Mouse (Mus musculus) layer of hippocampus, adult 18-20 months (tissue): Measurements from ENCODE around the gene Brat1. TPM values are rescaled to one million over a fixed set of nuclear protein-coding genes. Genes with fewer than 3 reads are reported as not detected.
"Not testable (repeated sequence)": the region's sequence is repeated elsewhere in the genome, so short reads cannot be mapped to it uniquely, and the experiment has no call there.

Experiments used
- DNase-seq, 2 experiments: peaks; one replicate each; pipeline ENCODE4 v3.0.0; 2022; ENCODE audit warnings: low spot score in 2 of 2
- long read RNA-seq: library from polyadenylated mRNA; stranded (forward); transcript quantifications from one replicate; pipeline ENCODE4 v2.0.0, GENCODE M21; 2021
- total RNA-seq, 2 experiments: library from RNA; stranded (reverse); gene quantifications; 2 replicates each; pipeline ENCODE4 v1.2.3; 2021

Brat1 gene
- 10 to 100 TPM; 17.7 to 18.5 TPM for total RNA-seq
- long read RNA-seq, transcript Brat1-201 (14 exons, 3,333 nt), result major isoform, 12 of 37 reads
- long read RNA-seq, partial matches to known transcripts, result 6 of 37 reads
- long read RNA-seq, other reads (novel, unspliced or antisense), result 14 of 37 reads

DNA sequence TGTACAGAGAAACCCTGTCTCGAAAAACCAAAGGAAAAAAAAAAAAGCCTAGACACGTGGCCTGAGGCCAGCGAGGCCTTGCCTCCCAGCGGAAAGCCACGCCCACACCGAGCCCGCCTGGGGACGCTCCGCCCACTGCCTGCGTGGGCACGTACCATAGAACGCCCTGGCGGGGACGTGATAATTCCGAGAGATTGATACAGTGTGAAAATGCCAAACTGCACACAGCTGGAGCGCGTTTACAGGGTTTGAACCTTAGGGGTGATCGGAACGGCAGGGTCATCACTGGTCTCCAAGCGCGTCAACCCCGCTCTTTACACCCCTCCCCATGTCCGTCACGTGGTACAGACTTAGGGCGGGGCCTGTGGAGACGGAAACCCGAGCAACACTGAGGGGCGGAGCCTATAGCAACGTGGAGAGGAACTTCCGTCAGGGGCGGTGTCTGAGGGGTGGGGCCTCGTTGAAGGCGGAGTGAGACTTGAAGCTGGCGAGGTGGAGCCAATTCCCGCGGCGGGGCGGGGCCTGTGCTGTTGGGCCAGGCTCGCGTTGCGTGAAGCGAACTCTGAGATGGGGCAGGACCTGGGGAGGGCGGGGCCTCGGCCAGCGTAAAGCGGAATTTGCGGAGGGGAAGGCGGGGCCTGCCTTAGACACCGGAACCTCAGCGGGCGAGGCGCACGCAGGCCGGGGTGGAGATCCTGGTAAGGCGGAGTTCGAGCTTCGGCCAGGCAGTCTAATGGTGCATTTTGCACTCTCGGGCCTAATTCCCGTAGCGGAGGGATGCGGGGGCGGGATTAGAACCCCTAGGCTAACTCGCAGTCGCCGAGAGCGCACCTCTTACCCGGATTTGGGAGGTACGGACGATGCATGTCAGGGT is at the start of gene Brat1:
Gene Brat1 (plus strand): TSS at position 634 of the 874 bp plus-strand sequence.
- DNase-seq, result peak; percentile 100

DNA sequence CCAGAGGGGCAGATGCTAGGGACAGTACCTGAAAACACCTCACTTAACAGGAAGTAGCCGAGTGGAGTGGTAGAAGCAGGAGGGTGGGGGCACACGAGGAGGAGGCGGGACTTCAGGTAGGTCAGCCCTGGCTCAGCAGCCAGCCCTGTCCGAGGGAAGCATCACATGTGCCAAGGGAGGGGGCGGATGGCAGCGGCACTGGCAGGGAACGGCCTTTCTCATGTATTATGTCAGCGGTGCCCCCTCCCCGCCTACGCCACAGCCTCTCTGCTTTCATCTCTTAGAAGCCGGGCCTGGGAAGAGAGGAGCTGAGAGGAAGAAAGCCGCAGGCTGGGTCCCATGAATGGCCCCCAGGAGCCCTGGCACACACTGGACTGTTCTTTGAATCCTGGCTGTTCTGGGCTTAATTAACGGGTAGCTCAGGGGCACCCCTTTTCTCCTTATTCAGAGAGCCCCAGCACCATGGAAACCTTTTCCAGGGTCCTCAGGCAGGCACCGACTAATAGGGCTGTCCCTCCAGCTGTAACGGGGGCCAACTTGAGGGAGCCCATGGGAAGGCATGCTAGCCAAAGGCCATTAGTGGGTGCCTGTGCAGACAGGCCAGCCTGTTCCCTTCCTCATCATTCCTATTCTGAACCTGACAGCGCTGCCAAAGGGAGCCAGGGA is 45.1 kb upstream of the Brat1 start:
- DNase-seq, result peak; percentile 74 to 86

DNA sequence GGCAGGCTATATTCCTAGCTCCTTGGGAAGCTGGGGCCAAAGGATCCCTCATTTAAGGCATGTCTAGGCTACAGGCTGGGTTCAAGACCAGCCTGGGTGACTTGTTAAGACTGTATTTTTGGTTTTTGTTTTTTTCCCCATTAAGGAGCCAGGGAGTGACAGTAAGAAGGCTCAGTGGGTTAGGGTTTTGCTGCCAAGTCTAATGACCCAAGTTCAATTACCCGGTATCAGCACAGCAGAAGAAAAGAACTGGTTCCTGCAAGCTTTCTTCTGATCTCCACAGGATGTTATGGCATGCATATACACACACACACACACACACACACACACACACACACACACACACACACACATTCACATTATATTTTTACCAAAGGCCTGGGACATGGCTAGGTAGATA is 44.4 kb upstream of the Brat1 start:
- DNase-seq, result no peak

DNA sequence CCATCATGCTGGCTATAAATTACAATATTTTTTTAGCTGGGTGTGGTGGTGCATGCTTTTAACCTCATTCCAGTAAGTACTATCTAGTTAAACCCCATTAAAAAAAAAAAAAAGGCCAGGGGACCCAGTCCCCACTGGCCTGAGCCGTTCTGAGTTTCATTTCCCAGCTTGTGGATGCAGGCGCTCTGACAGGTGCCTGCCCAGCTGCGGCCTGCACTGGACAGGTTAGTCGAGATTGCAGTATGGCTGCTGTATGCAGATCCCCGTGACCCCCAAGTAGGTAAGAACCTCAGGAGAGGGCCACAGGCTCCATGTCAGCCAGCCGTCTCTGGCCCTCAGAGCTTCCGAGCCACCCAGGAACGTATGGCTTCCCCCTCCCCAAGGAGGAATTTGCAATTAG is 43.4 kb upstream of the Brat1 start:
- no peak for DNase-seq

DNA sequence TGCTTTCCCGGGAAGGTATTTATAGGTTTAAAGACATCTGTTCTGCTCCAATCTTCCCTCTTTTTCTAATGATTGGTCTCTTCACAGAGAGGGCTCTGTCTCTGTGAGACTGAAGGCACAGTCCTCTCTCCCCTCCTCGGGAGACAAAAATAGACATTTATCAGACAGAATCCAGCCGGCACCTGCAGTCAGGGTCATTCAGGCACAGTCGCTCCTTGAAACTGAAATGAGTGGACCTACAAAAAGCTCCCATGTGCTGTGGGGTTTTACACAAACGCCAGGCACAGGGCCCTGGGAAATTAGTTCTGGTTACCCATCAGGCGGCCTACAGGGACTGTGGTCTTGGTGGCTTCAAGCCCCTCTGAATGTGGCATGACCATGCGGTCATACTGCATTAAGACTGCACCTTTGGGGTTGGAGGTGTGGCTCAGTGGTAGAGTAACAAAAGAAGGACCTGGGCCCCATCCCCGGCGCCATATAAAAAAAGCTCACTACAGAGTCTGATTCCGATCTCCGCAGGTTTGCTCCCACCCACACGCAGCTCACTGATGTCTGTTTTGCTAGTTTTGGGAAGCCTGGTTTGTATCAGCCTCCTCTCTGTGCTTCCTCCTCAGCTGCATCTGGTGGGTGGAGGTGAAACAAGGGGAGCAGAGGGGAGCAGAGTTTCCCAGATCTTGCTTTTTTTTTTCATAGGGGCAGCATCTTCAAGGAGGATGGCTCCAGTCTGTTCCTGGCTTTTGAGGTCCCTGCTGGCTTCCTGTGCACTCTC is 42.8 kb upstream of the Brat1 start:
- peak in 1 of 2 experiments; percentile 72 for DNase-seq

DNA sequence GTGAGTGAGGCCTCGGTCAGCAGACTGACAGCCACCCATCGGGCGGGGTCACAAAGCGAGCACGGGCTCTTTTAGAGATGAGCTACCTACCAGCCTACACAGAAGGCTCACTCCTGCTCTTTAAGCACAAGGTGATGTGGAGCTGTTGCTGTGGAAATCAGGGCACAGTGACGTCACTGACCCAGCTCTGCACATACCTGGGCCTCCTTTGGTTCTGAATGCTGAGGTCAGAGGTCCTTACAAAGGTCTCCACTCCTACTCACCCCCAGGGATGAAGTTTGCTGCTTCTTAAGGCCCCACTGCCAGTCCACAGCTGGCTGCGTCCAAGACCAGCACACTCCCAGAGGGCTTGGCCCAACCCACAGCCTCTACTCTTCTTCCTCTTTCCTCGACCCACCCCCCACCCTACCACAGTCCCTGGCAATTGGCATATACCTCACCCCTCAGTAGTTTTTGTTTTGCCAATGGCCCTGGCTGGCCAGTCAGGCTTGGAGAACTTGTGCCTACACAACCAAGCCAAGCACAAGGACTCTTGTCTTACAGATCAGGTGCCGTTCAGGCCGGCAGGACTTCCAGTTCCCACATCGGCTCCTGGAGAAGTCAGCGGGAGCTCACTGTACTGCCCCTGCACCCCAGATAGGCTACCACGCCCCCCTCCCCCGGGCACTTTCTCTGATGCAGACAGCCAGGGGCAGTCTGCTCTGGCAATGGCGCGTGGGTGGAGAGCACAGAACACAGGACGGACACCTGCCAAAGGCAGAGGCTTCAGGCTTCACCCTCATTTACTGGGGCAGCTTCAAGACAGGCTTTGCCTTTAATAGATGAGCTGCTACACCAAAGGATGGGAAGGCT is 41.8 kb upstream of the Brat1 start:
- DNase-seq, result no peak

DNA sequence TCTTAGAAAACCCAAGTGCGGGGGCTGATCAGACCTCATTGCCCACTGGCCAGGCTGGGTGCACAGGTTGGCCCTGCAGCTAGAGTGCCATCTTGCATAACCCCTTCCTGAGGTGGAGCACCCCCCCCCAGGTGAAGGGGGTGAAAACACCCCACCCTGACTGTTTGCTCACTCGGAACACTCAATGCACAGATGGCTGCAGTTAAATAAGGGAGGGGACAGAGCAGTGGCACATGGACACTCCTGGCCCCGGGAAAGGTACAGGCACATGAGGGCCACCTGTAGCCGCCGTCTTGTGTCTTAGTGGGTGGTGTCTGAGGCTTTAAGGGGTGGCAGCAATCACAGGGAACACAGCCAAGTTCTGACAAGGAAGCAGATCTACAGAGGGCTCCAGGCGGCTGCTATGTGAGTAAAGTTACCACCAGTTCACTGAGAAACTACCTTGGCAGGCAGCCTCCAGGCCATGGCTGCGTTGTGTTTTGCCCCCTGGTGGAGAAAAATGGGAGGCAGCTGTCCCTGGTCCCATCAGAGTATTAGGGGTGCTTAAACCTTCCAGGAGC is 41.1 kb upstream of the Brat1 start:
- peak in 1 of 2 experiments; percentile 70 for DNase-seq

DNA sequence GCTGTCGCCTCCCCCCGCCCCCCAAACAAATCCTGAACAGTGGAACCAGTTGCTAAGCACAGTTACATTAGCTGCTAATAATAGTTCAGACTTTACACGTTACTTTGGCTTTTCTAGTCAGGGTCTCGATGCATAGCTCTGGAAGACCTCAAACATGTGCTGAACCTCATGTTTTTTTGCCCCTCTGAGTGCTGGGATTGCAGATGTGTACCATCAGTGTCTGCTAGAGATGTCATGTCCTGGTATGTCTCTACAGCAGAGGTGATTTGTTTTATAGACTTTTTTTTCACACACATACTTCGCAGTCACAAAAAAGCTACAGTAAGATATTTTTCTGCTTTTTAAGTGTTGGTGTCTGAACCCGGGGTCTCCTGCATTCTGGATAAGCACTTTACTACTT is 32.7 kb upstream of the Brat1 start:
- no peak for DNase-seq

DNA sequence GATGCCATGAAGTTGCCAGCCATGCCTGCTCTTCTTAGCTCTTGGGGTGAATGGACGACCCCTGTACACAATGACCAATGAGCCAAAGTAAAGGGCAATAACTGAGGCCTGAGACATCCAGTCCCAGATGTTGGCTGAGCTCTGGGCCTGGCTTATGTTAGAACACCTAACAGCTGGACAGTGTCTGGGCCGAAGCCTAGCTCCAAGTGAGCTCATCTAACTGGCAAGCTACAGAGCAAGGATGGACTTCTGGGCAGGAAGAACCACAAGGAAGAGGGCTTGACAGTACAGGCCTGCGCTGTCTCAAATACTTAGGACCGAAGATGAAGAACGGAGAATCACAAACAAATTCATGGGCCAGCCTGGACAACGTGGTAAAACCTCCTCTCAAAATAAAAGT is 32.2 kb upstream of the Brat1 start:
- not testable (repeated sequence) for DNase-seq

DNA sequence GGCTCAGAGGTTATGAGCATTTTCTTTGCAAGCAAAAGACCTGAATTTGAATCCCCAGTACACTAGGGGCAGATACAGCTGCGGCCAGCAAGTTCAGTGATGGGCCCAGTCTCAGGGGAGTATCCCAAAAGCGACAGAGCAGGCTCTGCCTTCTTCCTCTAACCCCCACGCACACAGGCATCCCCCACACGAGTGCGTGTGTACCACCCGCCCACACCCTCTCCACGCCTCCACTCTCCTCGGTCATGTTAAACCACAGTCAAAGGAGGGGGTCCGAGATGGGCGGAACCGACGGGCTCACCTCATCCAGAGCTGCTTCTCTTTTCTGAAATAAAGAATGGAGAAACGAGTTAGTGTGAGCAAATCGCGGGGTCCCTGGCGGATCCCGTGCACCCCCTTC is 30.8 kb upstream of the Brat1 start:
- DNase-seq, result no peak

DNA sequence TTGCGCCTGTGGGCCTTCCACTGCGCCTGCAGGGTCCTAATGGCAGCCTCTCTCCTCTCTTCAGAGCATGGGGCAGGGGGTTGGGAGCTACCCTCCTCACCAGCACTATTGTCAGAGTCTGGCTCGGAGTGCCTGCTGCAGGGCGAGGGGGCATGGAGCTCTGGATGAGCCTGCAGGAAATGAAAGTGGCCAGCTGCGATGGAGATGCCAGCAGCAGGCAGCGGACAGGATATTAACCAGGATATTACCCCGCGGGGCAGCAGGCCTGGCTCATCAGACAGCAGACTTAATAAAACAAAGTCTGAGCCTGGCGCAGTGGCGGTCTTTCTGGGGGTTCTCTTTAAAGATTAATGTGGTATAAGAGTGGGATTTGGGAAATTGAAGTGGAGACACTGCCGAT is 29.7 kb upstream of the Brat1 start:
- DNase-seq, result no peak

DNA sequence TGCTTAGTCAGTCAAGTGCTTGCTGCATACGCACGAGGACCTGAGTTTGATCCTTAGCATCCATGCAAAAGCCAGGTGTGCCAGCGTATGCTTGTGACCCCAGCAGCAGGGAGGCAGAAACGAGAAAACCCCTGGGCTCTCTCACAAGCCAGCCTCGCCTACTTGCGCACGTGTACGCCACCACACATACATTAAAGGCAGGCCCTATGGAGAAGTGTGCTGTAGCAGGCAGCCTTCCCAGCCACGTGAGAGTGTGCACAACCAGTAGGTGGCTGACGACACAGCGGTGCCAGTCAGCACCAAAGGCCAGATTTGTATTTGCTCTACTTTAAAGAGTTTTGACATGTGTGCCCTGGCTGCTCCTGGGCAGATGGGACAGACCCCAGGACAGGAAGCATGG is 29.2 kb upstream of the Brat1 start:
- no peak for DNase-seq

DNA sequence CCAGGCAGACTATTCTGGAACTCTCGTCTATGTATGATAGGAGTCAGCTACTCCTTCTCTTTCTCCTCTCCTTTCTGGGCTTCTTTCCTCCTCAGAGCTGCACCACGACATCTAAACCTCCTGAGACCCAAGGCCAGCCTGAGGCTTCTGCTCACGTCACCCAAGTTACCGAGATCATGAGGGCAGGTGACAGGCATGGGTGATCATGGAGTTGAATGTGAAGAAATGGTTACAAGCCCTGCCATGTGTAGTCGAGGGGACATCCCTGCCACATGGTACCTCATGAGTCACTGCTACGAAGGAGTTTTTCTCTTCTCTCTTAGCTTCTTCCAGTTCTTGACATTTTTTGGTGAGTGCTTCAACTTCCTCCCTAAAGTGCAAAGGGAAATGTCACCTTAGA is 27.7 kb upstream of the Brat1 start:
- no peak for DNase-seq

DNA sequence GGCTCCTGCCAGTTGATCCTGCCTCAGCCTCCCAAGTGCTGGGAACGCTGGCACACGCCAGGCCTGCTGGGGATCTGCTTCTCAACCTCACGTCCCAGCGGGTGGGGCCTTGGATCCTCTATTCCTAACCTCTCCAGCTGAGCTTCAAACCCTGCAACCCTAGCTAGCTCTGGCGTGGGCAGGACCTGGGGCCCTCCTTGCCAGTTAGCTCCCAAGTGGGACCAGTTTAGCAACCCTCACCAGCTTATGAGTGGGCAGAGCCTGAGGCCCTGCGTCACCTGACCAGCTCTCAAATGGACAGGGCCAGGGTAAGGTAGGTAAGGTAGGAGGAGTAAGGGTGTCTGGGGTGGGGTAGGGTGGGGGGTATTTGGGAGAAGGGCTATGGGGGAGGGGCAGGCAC is 24.8 kb upstream of the Brat1 start:
- DNase-seq, result no peak

DNA sequence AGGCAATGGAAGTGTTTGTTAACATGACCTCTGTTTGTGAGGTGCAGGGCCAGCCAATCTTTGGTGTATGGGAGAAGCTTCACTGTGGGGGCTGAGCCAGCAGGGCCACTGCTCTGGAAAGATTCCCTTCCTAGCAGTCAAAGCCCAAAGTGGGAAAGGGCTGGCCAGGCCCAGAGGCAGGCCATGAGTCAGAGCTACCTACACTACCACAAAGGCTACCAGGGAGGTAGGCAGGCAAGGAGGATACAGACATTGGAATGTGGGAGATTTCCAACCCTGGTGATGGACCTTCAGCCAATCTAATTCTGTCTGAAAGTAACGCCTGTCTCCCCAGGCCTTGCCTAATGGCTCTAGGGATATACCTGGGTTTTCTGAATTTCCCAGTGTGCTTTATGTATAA is 23.9 kb upstream of the Brat1 start:
- DNase-seq, result no peak

DNA sequence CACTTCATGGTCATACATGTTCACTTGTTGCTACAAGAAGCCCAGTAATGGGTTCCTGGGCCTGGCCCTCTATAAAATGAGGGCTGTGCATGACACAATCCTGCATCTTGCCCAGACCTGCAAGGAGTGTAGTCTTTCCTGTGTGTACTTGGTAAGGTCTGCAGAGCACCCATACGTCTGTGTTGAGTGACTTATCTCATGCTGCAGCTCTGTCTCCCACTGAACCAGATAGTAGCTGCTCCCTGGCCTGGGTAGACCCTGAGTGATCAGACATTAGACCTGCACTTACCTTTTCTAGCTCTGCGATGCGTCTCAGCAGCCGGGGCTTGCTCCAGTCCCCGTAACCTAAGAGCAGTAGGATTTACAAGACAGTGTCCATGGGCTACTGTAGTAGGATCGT is 22.7 kb upstream of the Brat1 start:
- no peak for DNase-seq

DNA sequence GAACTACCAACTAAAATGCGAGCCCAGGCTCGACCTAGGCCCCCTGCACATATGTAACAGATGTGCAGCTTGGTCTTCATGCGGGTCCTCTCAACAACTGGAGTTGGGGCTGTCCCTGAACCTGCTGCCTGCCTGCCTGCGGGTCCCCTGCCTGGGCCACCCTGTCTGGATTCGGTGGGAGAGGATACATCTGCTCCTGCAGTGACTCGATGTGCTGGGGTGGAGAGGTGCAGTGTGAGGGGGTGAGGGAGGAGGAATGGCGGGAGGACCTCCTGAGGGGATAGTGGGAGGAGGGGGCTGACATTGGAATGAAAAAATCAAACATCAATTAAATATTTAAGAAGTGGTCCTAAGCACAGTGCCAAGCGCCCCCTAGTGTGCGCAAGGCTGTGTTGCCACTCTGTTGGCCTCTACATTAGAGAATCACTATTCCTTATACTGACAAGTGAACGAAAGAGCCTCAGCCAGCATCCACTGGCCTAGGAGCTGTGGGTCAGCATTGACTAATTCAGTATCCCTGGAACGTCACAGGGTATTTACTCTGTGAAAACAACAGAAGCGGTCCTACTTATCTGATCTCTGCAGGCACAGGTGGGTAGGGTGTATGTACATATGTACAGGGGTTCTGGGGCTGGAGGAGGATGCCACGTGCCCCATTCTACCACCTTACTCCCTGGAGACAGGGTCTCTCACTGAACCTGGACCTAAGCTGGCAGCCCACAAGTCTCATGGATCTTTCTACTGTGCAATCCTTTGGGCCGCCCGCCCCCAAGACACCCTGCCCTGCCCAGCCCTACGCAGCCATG is 20.3 kb upstream of the Brat1 start:
- peak in 1 of 2 experiments; percentile 78 for DNase-seq

DNA sequence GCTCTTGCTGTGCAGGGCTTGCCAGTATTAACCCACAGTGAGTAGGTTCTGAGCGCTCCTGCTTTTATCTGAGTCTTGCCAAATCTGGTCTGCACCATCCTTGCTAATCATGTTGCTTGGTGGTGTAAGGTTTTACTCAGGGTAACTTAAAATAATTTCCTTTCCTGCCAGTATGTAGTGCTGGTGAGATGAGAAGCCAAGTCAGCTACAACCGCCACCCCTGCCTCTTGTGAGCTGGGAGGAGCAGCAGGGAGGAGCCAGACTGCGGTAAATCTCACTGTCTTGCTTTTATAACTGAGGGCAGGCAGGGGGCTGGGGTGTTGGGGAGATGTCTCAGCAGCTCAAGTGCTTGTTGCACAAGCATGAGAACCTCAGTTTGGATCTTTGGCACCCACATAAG is 16.4 kb upstream of the Brat1 start:
- DNase-seq, result peak; percentile 26 to 44

DNA sequence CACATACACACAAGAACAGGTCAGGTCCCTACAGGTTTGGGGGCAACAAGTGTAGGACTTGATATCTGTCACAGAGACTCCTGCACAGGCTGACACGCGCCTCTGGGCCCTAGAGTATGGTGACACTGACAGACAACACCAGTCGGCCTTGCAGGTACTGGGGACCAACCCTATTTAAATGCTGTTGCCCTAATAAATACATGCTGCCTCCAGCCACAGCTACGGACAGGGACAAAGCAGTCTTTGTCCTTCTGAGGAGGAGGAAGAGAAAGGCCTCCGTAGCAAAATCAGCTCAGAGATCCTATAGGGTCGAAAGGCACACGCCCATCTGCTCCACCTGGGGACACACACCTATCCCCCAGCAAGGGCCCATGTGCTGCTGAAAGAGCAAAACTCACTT is 8.8 kb upstream of the Brat1 start:
- no peak for DNase-seq

DNA sequence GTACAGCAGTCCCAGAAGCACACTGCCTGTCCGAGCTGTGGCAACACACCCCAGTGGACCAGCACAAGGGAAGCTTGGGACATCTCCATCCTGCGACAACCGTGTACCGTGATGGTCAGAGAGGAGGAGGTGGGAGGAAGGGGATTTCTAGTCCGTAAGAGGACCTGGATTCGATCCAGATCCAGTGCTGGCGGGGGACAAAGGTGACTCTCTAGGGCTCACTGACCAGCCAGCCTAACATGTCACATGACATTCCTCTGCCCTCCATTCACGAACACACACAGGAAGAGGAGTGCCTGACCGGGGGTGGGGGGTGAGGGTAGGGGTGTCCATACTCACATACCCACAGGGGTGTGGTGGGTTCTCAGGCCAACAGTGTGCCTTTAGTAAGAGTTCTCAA is 5.0 kb upstream of the Brat1 start:
- no peak for DNase-seq
